Mouse (Mus musculus) subcutaneous adipose tissue, adult 2 months (tissue): ENCODE data around the gene 1700001L19Rik. TPM values are rescaled to one million over a fixed set of nuclear protein-coding genes. Genes with fewer than 3 reads are reported as not detected.

Source experiments
- polyA plus RNA-seq: library from polyadenylated mRNA; depleted of rRNA; stranded (reverse); fragments of >200 nt; gene quantifications from 2 replicates; pipeline ENCODE4 v1.2.3, GENCODE M21; 2012; ENCODE audit warnings: low replicate concordance; rRNA removed

Gene 1700001L19Rik
- not detected in 2 replicates for polyA plus RNA-seq

DNA sequence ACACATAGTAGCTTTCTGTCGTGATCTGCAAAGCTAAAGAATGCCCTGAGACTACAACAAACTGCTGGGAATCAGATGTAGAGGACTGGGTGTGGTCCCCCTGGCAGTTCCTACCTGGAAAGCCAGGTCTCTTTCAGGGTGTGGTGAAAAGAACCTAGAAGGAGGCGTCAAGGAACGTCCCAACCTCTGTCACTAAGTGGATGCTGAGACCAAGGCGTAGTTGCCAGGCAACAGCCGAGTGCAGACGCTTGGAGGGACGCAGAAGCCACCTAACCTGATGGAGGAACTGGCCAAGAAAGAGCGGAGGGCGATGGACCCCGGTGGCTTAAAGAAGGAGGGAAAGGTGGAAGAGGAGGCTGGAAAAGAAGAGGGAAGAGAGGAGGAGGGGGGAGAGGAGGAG lies at the start of gene 1700001L19Rik:
Gene 1700001L19Rik (plus strand): TSS at position 223 of the 400 bp plus-strand sequence.

DNA sequence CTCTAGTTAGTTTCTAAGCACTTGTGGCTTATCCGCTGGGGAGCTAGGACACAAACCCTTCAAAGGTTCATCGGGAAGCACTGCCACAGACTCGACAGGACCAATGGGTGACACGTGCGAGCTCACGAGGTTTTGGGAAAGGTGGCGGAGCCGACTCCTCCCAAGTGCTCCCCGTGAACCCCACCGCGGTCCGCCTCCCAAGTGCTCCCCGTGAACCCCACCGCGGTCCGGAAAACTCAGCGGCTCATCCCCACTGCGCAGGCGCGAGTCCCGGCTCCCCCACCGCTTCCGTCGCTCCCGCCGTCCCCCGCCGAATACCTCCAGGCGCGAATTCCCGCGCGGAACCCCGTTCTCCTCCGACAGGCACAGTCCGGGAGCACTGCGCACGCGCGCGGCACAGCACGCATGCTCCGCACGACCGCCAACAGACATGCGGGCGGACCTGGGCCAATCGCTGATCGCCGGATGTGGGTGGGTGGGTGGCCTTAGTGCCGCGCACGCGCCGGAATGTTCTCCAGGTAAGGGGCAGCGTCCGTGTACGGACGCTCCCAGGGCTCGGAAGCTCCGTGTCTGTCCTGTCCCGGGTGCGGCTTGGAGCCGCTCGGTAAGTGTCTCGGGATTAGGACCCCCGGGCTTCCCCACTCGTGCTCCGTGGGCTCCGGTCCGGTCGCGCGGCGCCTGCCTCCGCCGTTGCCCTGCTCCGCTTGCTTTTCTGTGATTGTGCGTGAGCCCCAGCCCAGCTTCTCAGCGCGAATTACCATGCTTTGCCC lies 15.3 kb upstream of the 1700001L19Rik start, which contains the start of the genes Mtrr and Fastkd3:
Gene Mtrr (minus strand): TSS at position 403 of the 770 bp plus-strand sequence.
Gene Fastkd3 (plus strand): TSS at position 488 of the 770 bp plus-strand sequence.

Other genes with a start within 250 kb of the 1700001L19Rik start
- 8.9 and 16.0 TPM in 2 replicates for gene Mtrr, start 15.3 kb upstream of the 1700001L19Rik start, polyA plus RNA-seq
- gene Fastkd3, start 15.2 kb upstream of the 1700001L19Rik start, polyA plus RNA-seq, result 9.7 and 17.3 TPM in 2 replicates